Mouse (Mus musculus) layer of hippocampus, postnatal 25 days (tissue): ENCODE results near the gene Unc93b1. TPM values are rescaled to one million over a fixed set of nuclear protein-coding genes. Genes with fewer than 3 reads are reported as not detected.

Source experiments
- DNase-seq, 2 experiments: peaks; one replicate each; pipeline ENCODE4 v3.0.0; 2022; ENCODE audit warnings: mixed read lengths in 2 of 2, low spot score in 1 of 2; ENCODE audit errors: extremely low spot score in 1 of 2
- total RNA-seq, 2 experiments: library from RNA; stranded (reverse); gene quantifications; 2 replicates each; pipeline ENCODE4 v1.2.3; 2021

The Unc93b1 gene
- 10 to 100 TPM; 16.7 to 20.6 TPM for total RNA-seq

GRCm38 (mm10) chr19:3935032-3935895, at the start of gene Unc93b1:
Gene Unc93b1 (plus strand): TSS chr19:3935186.
- no peak for DNase-seq

GRCm38 (mm10) chr19:3889096-3889495, 45.9 kb upstream of the Unc93b1 start:
- DNase-seq: no peak

GRCm38 (mm10) chr19:3890181-3890580, 44.8 kb upstream of the Unc93b1 start:
- no peak for DNase-seq

GRCm38 (mm10) chr19:3893545-3894116, 41.4 kb upstream of the Unc93b1 start:
- DNase-seq: no peak

GRCm38 (mm10) chr19:3894294-3894693, 40.7 kb upstream of the Unc93b1 start:
- no peak for DNase-seq

- DNase-seq: peak in 1 of 2 experiments; percentile 22
These were observed 39.8 kb upstream of the Unc93b1 start for GRCm38 (mm10) chr19:3895171-3895631.

GRCm38 (mm10) chr19:3896208-3896607, 38.8 kb upstream of the Unc93b1 start:
- DNase-seq: no peak

- no peak for DNase-seq
These were observed 37.4 kb upstream of the Unc93b1 start for GRCm38 (mm10) chr19:3897557-3897956.

GRCm38 (mm10) chr19:3898952-3899351, 36.0 kb upstream of the Unc93b1 start:
- DNase-seq: no peak

- no peak for DNase-seq
These were observed 35.4 kb upstream of the Unc93b1 start for GRCm38 (mm10) chr19:3899618-3900017.

- DNase-seq: no peak
These were observed 32.0 kb upstream of the Unc93b1 start for GRCm38 (mm10) chr19:3902966-3903365.

GRCm38 (mm10) chr19:3903648-3904362, 31.2 kb upstream of the Unc93b1 start:
- no peak for DNase-seq

- no peak for DNase-seq
These were observed 30.7 kb upstream of the Unc93b1 start for GRCm38 (mm10) chr19:3904363-3904675.

- DNase-seq: no peak
These were observed 29.6 kb upstream of the Unc93b1 start for GRCm38 (mm10) chr19:3905261-3905969.

GRCm38 (mm10) chr19:3906326-3906725, 28.7 kb upstream of the Unc93b1 start:
- DNase-seq: no peak

GRCm38 (mm10) chr19:3906795-3907786, 27.9 kb upstream of the Unc93b1 start, which contains the start of gene Tcirg1:
Gene Tcirg1 (minus strand): TSS chr19:3907133.
- peak; percentile 36 to 41 for DNase-seq

- no peak for DNase-seq
These were observed 26.9 kb upstream of the Unc93b1 start for GRCm38 (mm10) chr19:3907876-3908660.

GRCm38 (mm10) chr19:3910206-3910605, 24.8 kb upstream of the Unc93b1 start:
- DNase-seq: no peak
